Mouse (Mus musculus) liver, embryonic 13.5 days (tissue): ENCODE results near the gene Lmo2. TPM values are rescaled to one million over a fixed set of nuclear protein-coding genes. Genes with fewer than 3 reads are reported as not detected.

Source experiments
- ATAC-seq: fragments of 200-750 bp; cut with Nextera tagmentation; 2 replicates; pipeline ENCODE4 v1.8.0; 2017; ENCODE audit warnings: low read depth, mild to moderate bottlenecking, moderate number of reproducible peaks, moderate library complexity
- DNase-seq: peaks from one replicate; pipeline ENCODE4 v3.0.0; 2022
- H3K27ac ChIP-seq: fragments of 300-500 bp; sonication (generic); 2 replicates; pipeline ENCODE4 v1.5.1; 2015; ENCODE audit warnings: moderate library complexity, mild to moderate bottlenecking, inconsistent platforms
- H3K27me3 ChIP-seq: fragments of 300-500 bp; sonication (generic); 2 replicates; pipeline ENCODE4 v1.6.1; 2015; ENCODE audit warnings: mild to moderate bottlenecking, inconsistent platforms
- H3K36me3 ChIP-seq: fragments of 300-500 bp; sonication (generic); 2 replicates; pipeline ENCODE4 v1.6.1; 2015; ENCODE audit warnings: mild to moderate bottlenecking, inconsistent platforms
- H3K4me1 ChIP-seq: fragments of 300-500 bp; sonication (generic); replicated peaks from 2 replicates; pipeline ENCODE4 v1.6.1; 2015; ENCODE audit warnings: inconsistent platforms
- H3K4me2 ChIP-seq: fragments of 300-500 bp; sonication (generic); 2 replicates; pipeline ENCODE4 v1.6.1; 2015; ENCODE audit warnings: inconsistent platforms, mild to moderate bottlenecking, moderate library complexity
- H3K4me3 ChIP-seq: fragments of 300-500 bp; sonication (generic); replicated peaks from 2 replicates; pipeline ENCODE4 v1.5.1; 2015; ENCODE audit warnings: mild to moderate bottlenecking, inconsistent platforms
- H3K9ac ChIP-seq: fragments of 300-500 bp; sonication (generic); 2 replicates; pipeline ENCODE4 v1.6.1; 2015; ENCODE audit warnings: mild to moderate bottlenecking, inconsistent platforms
- H3K9me3 ChIP-seq: fragments of 300-500 bp; sonication (generic); replicated peaks from 2 replicates; pipeline ENCODE4 v1.6.1; 2016; ENCODE audit warnings: inconsistent platforms
- WGBS: fragments of 180-500 bp; shearing (Covaris S2); methylation state at CpG from one replicate; pipeline ENCODE4 v1.1.7; 2015; ENCODE audit not compliant: insufficient replicate concordance; 5-methylcytosine and 5-hydroxymethylcytosine counted together
- polyA plus RNA-seq: library from polyadenylated mRNA; unstranded; fragments of >200 nt; fragmentation: Nextera tagmentation; extraction: Ambion mirVana; gene quantifications from 2 replicates; pipeline ENCODE4 v1.2.1, GENCODE M21; 2015

The Lmo2 gene
- polyA plus RNA-seq, 1 experiment from 2014 or later = 156 TPM

GRCm38 (mm10) chr2:103962349-103962748 is 4.6 kb downstream of the Lmo2 start:
- ATAC-seq = no peak

GRCm38 (mm10) chr2:103965391-103965790 is 7.6 kb downstream of the Lmo2 start:
- DNase-seq = no peak
- peaks cover 79% of the 10 kb centered on the region for H3K4me1 ChIP-seq
- H3K27ac ChIP-seq = peak overlapping the region; percentile 83
- H3K4me2 ChIP-seq = peak overlapping the region; percentile 58
- peak overlapping the region; percentile 54 for H3K9ac ChIP-seq
- H3K9me3 ChIP-seq = no peaks in the 10 kb centered on the region
- peak overlapping the region; percentile 13; the same call in 1 of the 2 replicates for H3K4me3 ChIP-seq
- 65% methylated on average over 3 of the region's 3 CpGs for WGBS
- peaks cover 69% of the 10 kb centered on the region for H3K36me3 ChIP-seq
- ATAC-seq = no peak
- H3K27me3 ChIP-seq = no peaks in the 10 kb centered on the region

More at GRCm38 (mm10) chr2:103962349-103962748, 4.6 kb downstream of the Lmo2 start:
- Histone ChIP-seq H3K9me3 (no peaks in the 10 kb centered on the region), H3K27me3 (no peaks in the 10 kb centered on the region), H3K4me2 (peak overlapping the region; percentile 80), H3K4me3 (peak overlapping the region; percentile 74), H3K36me3 (peaks cover 64% of the 10 kb centered on the region), H3K4me1 (peaks cover 69% of the 10 kb centered on the region), H3K9ac (peak overlapping the region; percentile 95), H3K27ac (peak overlapping the region; percentile 98)
- 38% methylated on average over 4 of the region's 4 CpGs for WGBS
- DNase-seq = no peak

- Histone ChIP-seq H3K9me3 (no peaks in the 10 kb centered on the region), H3K9ac (peak overlapping the region; percentile 100), H3K4me3 (peak overlapping the region; percentile 96), H3K27ac (peak overlapping the region; percentile 97), H3K27me3 (no peaks in the 10 kb centered on the region), H3K4me2 (peak overlapping the region; percentile 84), H3K36me3 (peaks cover 69% of the 10 kb centered on the region), H3K4me1 (peaks cover 78% of the 10 kb centered on the region)
- ATAC-seq (no peak), DNase-seq (no peak)
- WGBS = 21% methylated on average over 4 of the region's 4 CpGs
Measured at GRCm38 (mm10) chr2:103968186-103968585, 10.4 kb downstream of the Lmo2 start.

GRCm38 (mm10) chr2:103968919-103969436 is 11.2 kb downstream of the Lmo2 start:
- H3K36me3 ChIP-seq = peaks cover 73% of the 10 kb centered on the region
- WGBS = 15% methylated on average over 10 of the region's 10 CpGs

GRCm38 (mm10) chr2:103969437-103970040 is 11.8 kb downstream of the Lmo2 start:
- under 1% methylated on average over 40 of the region's 40 CpGs for WGBS
- peak overlapping the region; percentile 97 for H3K27ac ChIP-seq
- H3K27me3 ChIP-seq = no peaks in the 10 kb centered on the region
- H3K36me3 ChIP-seq = peaks cover 74% of the 10 kb centered on the region
- no peaks in the 10 kb centered on the region for H3K9me3 ChIP-seq
- peaks cover 82% of the 10 kb centered on the region for H3K4me1 ChIP-seq
- ATAC-seq (peak; percentile 84), DNase-seq (peak; percentile 76)
- peak overlapping the region; percentile 84 for H3K4me2 ChIP-seq
- H3K9ac ChIP-seq = peak overlapping the region; percentile 100
- H3K4me3 ChIP-seq = peak overlapping the region; percentile 96

More at GRCm38 (mm10) chr2:103968919-103969436, 11.2 kb downstream of the Lmo2 start:
- Histone ChIP-seq H3K27me3 (no peaks in the 10 kb centered on the region), H3K4me3 (peak overlapping the region; percentile 96), H3K9ac (peak overlapping the region; percentile 100), H3K9me3 (no peaks in the 10 kb centered on the region), H3K27ac (peak overlapping the region; percentile 97), H3K4me1 (peaks cover 83% of the 10 kb centered on the region), H3K4me2 (peak overlapping the region; percentile 84)
- no peak for ATAC-seq
- DNase-seq = no peak

- no peak for DNase-seq
- Histone ChIP-seq H3K27ac (peak overlapping the region; percentile 97), H3K9me3 (no peaks in the 10 kb centered on the region), H3K36me3 (peaks cover 74% of the 10 kb centered on the region), H3K4me2 (peak overlapping the region; percentile 84), H3K4me1 (peaks cover 82% of the 10 kb centered on the region), H3K27me3 (no peaks in the 10 kb centered on the region), H3K9ac (peak overlapping the region; percentile 100), H3K4me3 (peak overlapping the region; percentile 96)
- peak; percentile 32 for ATAC-seq
- under 1% methylated on average over 78 of the region's 79 CpGs for WGBS
Measured at GRCm38 (mm10) chr2:103970041-103970790, 12.4 kb downstream of the Lmo2 start.

GRCm38 (mm10) chr2:103970791-103971649 is 13.2 kb downstream of the Lmo2 start:
- peaks cover 74% of the 10 kb centered on the region for H3K36me3 ChIP-seq
- peak overlapping the region; percentile 97 for H3K27ac ChIP-seq
- H3K4me3 ChIP-seq = peak overlapping the region; percentile 96
- peak overlapping the region; percentile 84 for H3K4me2 ChIP-seq
- DNase-seq (peak; percentile 43), ATAC-seq (peak; percentile 39)
- H3K27me3 ChIP-seq = no peaks in the 10 kb centered on the region
- H3K9ac ChIP-seq = peak overlapping the region; percentile 100
- H3K9me3 ChIP-seq = no peaks in the 10 kb centered on the region
- peaks cover 81% of the 10 kb centered on the region for H3K4me1 ChIP-seq
- under 1% methylated on average over 32 of the region's 32 CpGs for WGBS

- Histone ChIP-seq H3K27me3 (no peaks in the 10 kb centered on the region), H3K4me1 (peaks cover 76% of the 10 kb centered on the region), H3K27ac (peak overlapping the region; percentile 97), H3K4me3 (peak overlapping the region; percentile 96), H3K4me2 (peak overlapping the region; percentile 84), H3K36me3 (peaks cover 74% of the 10 kb centered on the region), H3K9ac (peak overlapping the region; percentile 100), H3K9me3 (no peaks in the 10 kb centered on the region)
- 10% methylated on average over 3 of the region's 3 CpGs for WGBS
- DNase-seq = no peak
- ATAC-seq = no peak
Measured at GRCm38 (mm10) chr2:103971838-103972237, 14.1 kb downstream of the Lmo2 start.

- Histone ChIP-seq H3K4me1 (peaks cover 74% of the 10 kb centered on the region), H3K27ac (no peak overlapping the region; the same call in 1 of the 2 replicates), H3K4me2 (no peak overlapping the region), H3K9ac (no peak overlapping the region), H3K27me3 (no peaks in the 10 kb centered on the region), H3K4me3 (no peak overlapping the region), H3K36me3 (peaks cover 99% of the 10 kb centered on the region), H3K9me3 (no peaks in the 10 kb centered on the region)
- DNase-seq = no peak
- ATAC-seq = 0 out of 2 replicates have a peak, but pooled peaks have one; percentile 13
- WGBS = 61% methylated on average over 7 of the region's 7 CpGs
Measured at GRCm38 (mm10) chr2:103975904-103976303, 18.1 kb downstream of the Lmo2 start.

- H3K9ac ChIP-seq = no peak overlapping the region
- no peak overlapping the region for H3K4me2 ChIP-seq
- no peaks in the 10 kb centered on the region for H3K27me3 ChIP-seq
- peaks cover 62% of the 10 kb centered on the region for H3K4me1 ChIP-seq
- ATAC-seq = no peak
- WGBS = 77% methylated on average over 8 of the region's 8 CpGs
- H3K36me3 ChIP-seq = peaks cover 99% of the 10 kb centered on the region
- H3K9me3 ChIP-seq = no peaks in the 10 kb centered on the region
- 0 out of 2 replicates have a peak overlapping the region, but pooled peaks have one; percentile 11 for H3K27ac ChIP-seq
- DNase-seq = no peak
- H3K4me3 ChIP-seq = no peak overlapping the region
Measured at GRCm38 (mm10) chr2:103977216-103977615, 19.4 kb downstream of the Lmo2 start.
